Mouse (Mus musculus) ES-Bruce4 (cell line): ENCODE measurements around the gene Zfp36l3. TPM values are rescaled to one million over a fixed set of nuclear protein-coding genes. Genes with fewer than 3 reads are reported as not detected.
"Not testable (repeated sequence)": the region's sequence is repeated elsewhere in the genome, so short reads cannot be mapped to it uniquely, and the experiment has no call there.

Source experiments
- H3K27ac ChIP-seq: 2 replicates; pipeline ENCODE4 v1.5.1; 2012; ENCODE audit warnings: low read length, inconsistent platforms; ENCODE audit not compliant: insufficient read depth
- H3K27me3 ChIP-seq: 2 replicates; pipeline ENCODE4 v1.6.1; 2012; ENCODE audit warnings: mild to moderate bottlenecking, low read length, inconsistent platforms; ENCODE audit not compliant: control insufficient read depth, poor library complexity, insufficient read depth, severe bottlenecking
- H3K36me3 ChIP-seq: 2 replicates; pipeline ENCODE4 v1.6.1; 2012; ENCODE audit warnings: inconsistent platforms, mild to moderate bottlenecking, low read length, moderate library complexity; ENCODE audit not compliant: control insufficient read depth, poor library complexity, insufficient read depth, severe bottlenecking
- H3K4me1 ChIP-seq: one replicate; pipeline ENCODE4 v1.8.1; 2011; ENCODE audit warnings: low read length; ENCODE audit not compliant: control insufficient read depth, insufficient read depth
- H3K4me3 ChIP-seq: 2 replicates; pipeline ENCODE4 v1.5.1; 2011; ENCODE audit warnings: low read depth, mild to moderate bottlenecking, low read length
- H3K9ac ChIP-seq: 2 replicates; pipeline ENCODE4 v1.6.1; 2012; ENCODE audit warnings: low read depth, mild to moderate bottlenecking, inconsistent platforms; ENCODE audit not compliant: poor library complexity, severe bottlenecking
- H3K9me3 ChIP-seq: replicated peaks from 2 replicates; pipeline ENCODE4 v1.6.1; 2012; ENCODE audit warnings: mild to moderate bottlenecking, low read length, inconsistent platforms; ENCODE audit not compliant: control insufficient read depth, poor library complexity, insufficient read depth, severe bottlenecking
- CTCF ChIP-seq: IDR thresholded peaks from one replicate; pipeline ENCODE4 v1.8.1; 2011; ENCODE audit warnings: low read depth, low read length
- EP300 ChIP-seq: IDR thresholded peaks from 2 replicates; pipeline ENCODE4 v1.6.1; 2011; ENCODE audit warnings: low read depth, low read length; ENCODE audit not compliant: insufficient read depth
- POLR2A ChIP-seq: IDR thresholded peaks from one replicate; pipeline ENCODE4 v1.8.1; 2011; ENCODE audit warnings: low read length; ENCODE audit not compliant: insufficient read depth
- polyA plus RNA-seq: library from polyadenylated mRNA; stranded (reverse); fragments of >200 nt; gene quantifications from 2 replicates; pipeline ENCODE4 v1.2.4, GENCODE M21; 2011; ENCODE audit warnings: low read depth; ENCODE audit not compliant: missing spikeins, insufficient read depth, insufficient read length

The Zfp36l3 gene
- polyA plus RNA-seq = 2.1 and 2.7 TPM in 2 replicates

- Histone ChIP-seq H3K4me1 (no peaks in the 10 kb centered on the region), H3K9ac (no peak within 1 kb of the TSS), H3K27me3 (no peaks in the 10 kb centered on the region), H3K27ac (no peak within 1 kb of the TSS), H3K36me3 (no peaks in the 10 kb centered on the region), H3K9me3 (no peaks in the 10 kb centered on the region; the same call in 1 of the 2 replicates), H3K4me3 (peak within 1 kb of the TSS; percentile 19)
- TF ChIP-seq CTCF (no peak), EP300 (no peak), POLR2A (no peak)
These were observed at the start of gene Zfp36l3 for GRCm38 (mm10) chrX:53776276-53776675. TSS of gene Zfp36l3 (minus strand) at chrX:53776394.

- Histone ChIP-seq H3K9ac (no peak overlapping the region), H3K27me3 (no peaks in the 10 kb centered on the region), H3K27ac (no peak overlapping the region), H3K9me3 (no peaks in the 10 kb centered on the region), H3K36me3 (no peaks in the 10 kb centered on the region), H3K4me3 (no peak overlapping the region), H3K4me1 (no peaks in the 10 kb centered on the region)
- TF ChIP-seq EP300 (no peak), POLR2A (no peak), CTCF (no peak)
These were observed 22.9 kb upstream of the Zfp36l3 start for GRCm38 (mm10) chrX:53799074-53799473.

- H3K36me3 ChIP-seq, H3K27me3 ChIP-seq, H3K27ac ChIP-seq, H3K4me3 ChIP-seq, H3K9ac ChIP-seq, H3K9me3 ChIP-seq, H3K4me1 ChIP-seq: not testable (repeated sequence)
These were observed 21.3 kb upstream of the Zfp36l3 start, which contains the start of gene Xlr for GRCm38 (mm10) chrX:53797519-53797918. TSS of gene Xlr (minus strand) at chrX:53797706.

GRCm38 (mm10) chrX:53757736-53758135 lies 18.5 kb downstream of the Zfp36l3 start, which contains the start of gene 1700013H16Rik:
TSS of gene 1700013H16Rik (minus strand) at chrX:53757831.
- no peak within 1 kb of the TSS for H3K27ac ChIP-seq
- peaks cover 2% of the 10 kb centered on the region for H3K9me3 ChIP-seq
- no peak within 1 kb of the TSS for H3K4me3 ChIP-seq
- no peaks in the 10 kb centered on the region for H3K27me3 ChIP-seq
- no peaks in the 10 kb centered on the region for H3K4me1 ChIP-seq
- H3K36me3 ChIP-seq = no peaks in the 10 kb centered on the region
- TF ChIP-seq EP300 = no peak
- H3K9ac ChIP-seq = no peak within 1 kb of the TSS

GRCm38 (mm10) chrX:53752851-53753250 lies 23.3 kb downstream of the Zfp36l3 start:
- Histone ChIP-seq H3K4me3 (no peak overlapping the region), H3K4me1 (no peaks in the 10 kb centered on the region), H3K9ac (no peak overlapping the region), H3K27me3 (no peaks in the 10 kb centered on the region), H3K27ac (no peak overlapping the region), H3K36me3 (no peaks in the 10 kb centered on the region), H3K9me3 (peaks cover 2% of the 10 kb centered on the region)
- TF ChIP-seq CTCF (no peak), POLR2A (no peak), EP300 (no peak)

- no peak overlapping the region for H3K4me3 ChIP-seq
- H3K4me1 ChIP-seq = no peaks in the 10 kb centered on the region
- H3K36me3 ChIP-seq = no peaks in the 10 kb centered on the region
- TF ChIP-seq CTCF = no peak
- no peak for TF ChIP-seq EP300
- no peak for TF ChIP-seq POLR2A
- H3K9ac ChIP-seq = no peak overlapping the region
- no peaks in the 10 kb centered on the region for H3K9me3 ChIP-seq
- no peak overlapping the region for H3K27ac ChIP-seq
- H3K27me3 ChIP-seq = no peaks in the 10 kb centered on the region
These were observed 47.2 kb downstream of the Zfp36l3 start for GRCm38 (mm10) chrX:53728967-53729366.
